Mouse (Mus musculus) MEL (cell line): ENCODE data around the gene Gtdc1. TPM values are rescaled to one million over a fixed set of nuclear protein-coding genes. Genes with fewer than 3 reads are reported as not detected.

ENCODE experiments used
- DNase-seq: peaks from one replicate; pipeline ENCODE4 v3.0.0; 2011; ENCODE audit warnings: low read depth, low spot score
- H3K27ac ChIP-seq: 2 replicates; pipeline ENCODE4 v1.5.1; 2012; ENCODE audit warnings: low read depth, mild to moderate bottlenecking, control low read depth, low read length, moderate library complexity; ENCODE audit not compliant: control insufficient read depth
- H3K27me3 ChIP-seq, 2 experiments: fragments of 150-350 bp in 1 of 2; sonication (generic) in 1 of 2; 2 replicates each; pipeline ENCODE4 v1.6.1; 2012; ENCODE audit warnings: low read length in 2 of 2, mild to moderate bottlenecking in 2 of 2, improper control_type of control experiment in 1 of 2, moderate library complexity in 1 of 2; ENCODE audit not compliant: insufficient read depth in 2 of 2, control insufficient read depth in 1 of 2
- H3K36me3 ChIP-seq, 2 experiments: 2 replicates each; pipeline ENCODE4 v1.6.1; 2012 to 2014; ENCODE audit warnings: low read length in 2 of 2, improper control_type of control experiment in 1 of 2, inconsistent platforms in 1 of 2, mild to moderate bottlenecking in 1 of 2; ENCODE audit not compliant: insufficient read depth in 2 of 2, control insufficient read depth in 1 of 2
- H3K4me1 ChIP-seq, 2 experiments: fragments of 150-350 bp in 1 of 2; sonication (generic) in 1 of 2; 2 replicates each; pipeline ENCODE4 v1.6.1; 2012; ENCODE audit warnings: low read length in 2 of 2, improper control_type of control experiment in 1 of 2, mild to moderate bottlenecking in 1 of 2; ENCODE audit not compliant: insufficient read depth in 2 of 2, control insufficient read depth in 1 of 2
- H3K4me3 ChIP-seq, 2 experiments: fragments of 150-350 bp in 1 of 2; sonication (generic) in 1 of 2; 2 replicates each; pipeline ENCODE4 v1.5.1; 2012; ENCODE audit warnings: low read depth in 2 of 2, low read length in 2 of 2, mild to moderate bottlenecking in 2 of 2, moderate library complexity in 2 of 2, control low read depth in 1 of 2, improper control_type of control experiment in 1 of 2; ENCODE audit not compliant: control insufficient read depth in 1 of 2, insufficient read depth in 1 of 2
- H3K79me2 ChIP-seq: 2 replicates; pipeline ENCODE4 v1.6.1; 2012; ENCODE audit warnings: mild to moderate bottlenecking, low read length, moderate library complexity; ENCODE audit not compliant: control insufficient read depth, poor library complexity, insufficient read depth
- H3K9ac ChIP-seq: 2 replicates; pipeline ENCODE4 v1.6.1; 2012; ENCODE audit warnings: low read depth, mild to moderate bottlenecking, control low read depth, low read length, moderate library complexity; ENCODE audit not compliant: control insufficient read depth, poor library complexity, severe bottlenecking
- H3K9me3 ChIP-seq: fragments of 150-350 bp; sonication (generic); replicated peaks from 2 replicates; pipeline ENCODE4 v1.6.1; 2012; ENCODE audit warnings: mild to moderate bottlenecking, low read length, improper control_type of control experiment, moderate library complexity; ENCODE audit not compliant: insufficient read depth
- BHLHE40 ChIP-seq: IDR thresholded peaks from 2 replicates; pipeline ENCODE4 v1.6.1; 2012; ENCODE audit warnings: low read depth, mild to moderate bottlenecking, inconsistent platforms, low read length, improper control_type of control experiment, borderline replicate concordance
- CHD1 ChIP-seq: IDR thresholded peaks from 2 replicates; pipeline ENCODE4 v1.6.1; 2012; ENCODE audit warnings: low read depth, mild to moderate bottlenecking, inconsistent platforms, low read length, improper control_type of control experiment
- CHD2 ChIP-seq: IDR thresholded peaks from 2 replicates; pipeline ENCODE4 v1.6.1; 2011; ENCODE audit warnings: low read length, improper control_type of control experiment
- E2F4 ChIP-seq: IDR thresholded peaks from 2 replicates; pipeline ENCODE4 v1.6.1; 2011; ENCODE audit warnings: low read depth, low read length, improper control_type of control experiment, borderline replicate concordance
- ELF1 ChIP-seq: IDR thresholded peaks from 2 replicates; pipeline ENCODE4 v1.6.1; 2014; ENCODE audit warnings: low read depth, mild to moderate bottlenecking, inconsistent platforms, low read length, improper control_type of control experiment, moderate library complexity
- EP300 ChIP-seq, 2 experiments: IDR thresholded peaks; 2 replicates each; pipeline ENCODE4 v1.6.1; 2011; ENCODE audit warnings: improper control_type of control experiment in 2 of 2, low read length in 2 of 2, low read depth in 1 of 2, mild to moderate bottlenecking in 1 of 2
- ETS1 ChIP-seq: IDR thresholded peaks from 2 replicates; pipeline ENCODE4 v1.6.1; 2012; ENCODE audit warnings: low read depth, mild to moderate bottlenecking, inconsistent platforms, low read length, improper control_type of control experiment, moderate library complexity
- GABPA ChIP-seq: IDR thresholded peaks from 2 replicates; pipeline ENCODE4 v1.6.1; 2012; ENCODE audit warnings: low read depth, mild to moderate bottlenecking, inconsistent platforms, low read length, improper control_type of control experiment, moderate library complexity
- GATA1 ChIP-seq: IDR thresholded peaks from 2 replicates; pipeline ENCODE4 v1.6.1; 2011; ENCODE audit warnings: low read depth, low read length, improper control_type of control experiment
- HCFC1 ChIP-seq: IDR thresholded peaks from 2 replicates; pipeline ENCODE4 v1.6.1; 2012; ENCODE audit warnings: low read depth, mild to moderate bottlenecking, inconsistent platforms, low read length, improper control_type of control experiment, moderate library complexity
- JUND ChIP-seq: IDR thresholded peaks from 2 replicates; pipeline ENCODE4 v1.6.1; 2011; ENCODE audit warnings: low read depth, mild to moderate bottlenecking, improper control_type of control experiment, low read length
- KAT2A ChIP-seq: conservative IDR thresholded peaks from 2 replicates; pipeline ENCODE4 v1.6.1; 2012; ENCODE audit warnings: low read depth, low read length, improper control_type of control experiment, inconsistent platforms
- MAFK ChIP-seq: IDR thresholded peaks from 2 replicates; pipeline ENCODE4 v1.6.1; 2011; ENCODE audit warnings: low read depth, mild to moderate bottlenecking, low read length, improper control_type of control experiment, borderline replicate concordance
- MAX ChIP-seq: IDR thresholded peaks from 2 replicates; pipeline ENCODE4 v1.6.1; 2011; ENCODE audit warnings: low read length, improper control_type of control experiment
- MAZ ChIP-seq: IDR thresholded peaks from 2 replicates; pipeline ENCODE4 v1.6.1; 2012; ENCODE audit warnings: low read depth, mild to moderate bottlenecking, inconsistent platforms, low read length, improper control_type of control experiment
- MEF2A ChIP-seq: IDR thresholded peaks from 2 replicates; pipeline ENCODE4 v1.6.1; 2014; ENCODE audit warnings: low read depth, mild to moderate bottlenecking, inconsistent platforms, low read length, improper control_type of control experiment; ENCODE audit not compliant: poor library complexity, insufficient replicate concordance, severe bottlenecking; ENCODE audit errors: extremely low read depth
- MXI1 ChIP-seq: IDR thresholded peaks from 2 replicates; pipeline ENCODE4 v1.6.1; 2011; ENCODE audit warnings: mild to moderate bottlenecking, low read depth, low read length, improper control_type of control experiment
- MYB ChIP-seq: IDR thresholded peaks from 2 replicates; pipeline ENCODE4 v1.6.1; 2011; ENCODE audit warnings: mild to moderate bottlenecking, low read depth, low read length, improper control_type of control experiment
- MYC ChIP-seq: IDR thresholded peaks from 2 replicates; pipeline ENCODE4 v1.6.1; 2011; ENCODE audit warnings: low read depth, mild to moderate bottlenecking, low read length, improper control_type of control experiment, moderate library complexity
- NELFE ChIP-seq: IDR thresholded peaks from 2 replicates; pipeline ENCODE4 v1.6.1; 2011; ENCODE audit warnings: low read depth, low read length, improper control_type of control experiment
- NRF1 ChIP-seq: IDR thresholded peaks from 2 replicates; pipeline ENCODE4 v1.6.1; 2014; ENCODE audit warnings: low read depth, mild to moderate bottlenecking, inconsistent platforms, low read length, improper control_type of control experiment, moderate library complexity; ENCODE audit not compliant: poor library complexity, insufficient read depth, severe bottlenecking
- POLR2A ChIP-seq, 2 experiments: IDR thresholded peaks; 2 replicates each; pipeline ENCODE4 v1.6.1; 2011 to 2012; ENCODE audit warnings: low read length in 2 of 2, mild to moderate bottlenecking in 2 of 2, control low read depth in 1 of 2, improper control_type of control experiment in 1 of 2, low read depth in 1 of 2, moderate library complexity in 1 of 2; ENCODE audit not compliant: control insufficient read depth in 1 of 2, insufficient read depth in 1 of 2, poor library complexity in 1 of 2
- POLR2AphosphoS2 ChIP-seq: IDR thresholded peaks from 2 replicates; pipeline ENCODE4 v1.6.1; 2011; ENCODE audit warnings: low read length, improper control_type of control experiment
- POLR2AphosphoS5 ChIP-seq: IDR thresholded peaks from 2 replicates; pipeline ENCODE4 v1.6.1; 2012; ENCODE audit warnings: low read depth, borderline replicate concordance, mild to moderate bottlenecking, inconsistent platforms, low read length, moderate library complexity, mixed read lengths
- RAD21 ChIP-seq: IDR thresholded peaks from 2 replicates; pipeline ENCODE4 v1.6.1; 2011; ENCODE audit warnings: mild to moderate bottlenecking, low read depth, low read length, improper control_type of control experiment
- RCOR1 ChIP-seq: IDR thresholded peaks from 2 replicates; pipeline ENCODE4 v1.6.1; 2012; ENCODE audit warnings: low read depth, mild to moderate bottlenecking, inconsistent platforms, low read length, improper control_type of control experiment
- SIN3A ChIP-seq: IDR thresholded peaks from 2 replicates; pipeline ENCODE4 v1.6.1; 2012; ENCODE audit warnings: low read length, improper control_type of control experiment, inconsistent platforms
- SMC3 ChIP-seq: IDR thresholded peaks from 2 replicates; pipeline ENCODE4 v1.6.1; 2011; ENCODE audit warnings: low read depth, low read length, improper control_type of control experiment
- TAL1 ChIP-seq: IDR thresholded peaks from 2 replicates; pipeline ENCODE4 v1.6.1; 2012; ENCODE audit warnings: mild to moderate bottlenecking, inconsistent platforms, low read length, moderate library complexity, mixed read lengths
- TBP ChIP-seq: IDR thresholded peaks from 2 replicates; pipeline ENCODE4 v1.8.0; 2011; ENCODE audit warnings: low read depth, low read length, improper control_type of control experiment
- TCF12 ChIP-seq: IDR thresholded peaks from 2 replicates; pipeline ENCODE4 v1.6.1; 2014; ENCODE audit warnings: low read depth, mild to moderate bottlenecking, inconsistent platforms, low read length, improper control_type of control experiment, moderate library complexity
- UBTF ChIP-seq: IDR thresholded peaks from 2 replicates; pipeline ENCODE4 v1.6.1; 2012; ENCODE audit warnings: low read depth, mild to moderate bottlenecking, inconsistent platforms, low read length, improper control_type of control experiment, moderate library complexity, borderline replicate concordance; ENCODE audit not compliant: insufficient read depth
- USF1 ChIP-seq: IDR thresholded peaks from 2 replicates; pipeline ENCODE4 v1.6.1; 2014; ENCODE audit warnings: low read depth, mild to moderate bottlenecking, inconsistent platforms, low read length, improper control_type of control experiment, moderate library complexity
- USF2 ChIP-seq, 2 experiments: IDR thresholded peaks; 2 replicates each; pipeline ENCODE4 v1.6.1; 2011 to 2012; ENCODE audit warnings: improper control_type of control experiment in 2 of 2, low read length in 2 of 2, borderline replicate concordance in 1 of 2, inconsistent platforms in 1 of 2, low read depth in 1 of 2, mild to moderate bottlenecking in 1 of 2; ENCODE audit not compliant: insufficient read depth in 1 of 2
- ZC3H11A ChIP-seq: IDR thresholded peaks from 2 replicates; pipeline ENCODE4 v1.6.1; 2012; ENCODE audit warnings: low read depth, mild to moderate bottlenecking, inconsistent platforms, low read length, improper control_type of control experiment
- ZKSCAN1 ChIP-seq: IDR thresholded peaks from 2 replicates; pipeline ENCODE4 v1.6.1; 2012; ENCODE audit warnings: low read depth, mild to moderate bottlenecking, inconsistent platforms, low read length, improper control_type of control experiment, moderate library complexity
- ZMIZ1 ChIP-seq: IDR thresholded peaks from 2 replicates; pipeline ENCODE4 v1.6.1; 2012; ENCODE audit warnings: low read depth, mild to moderate bottlenecking, inconsistent platforms, low read length, improper control_type of control experiment, moderate library complexity
- ZNF384 ChIP-seq: IDR thresholded peaks from 2 replicates; pipeline ENCODE4 v1.6.1; 2012; ENCODE audit warnings: low read depth, mild to moderate bottlenecking, inconsistent platforms, low read length, improper control_type of control experiment
- polyA plus RNA-seq, 2 experiments: library from polyadenylated mRNA; stranded (reverse) in 1 of 2; unstranded in 1 of 2; fragments of >175 nt in 1 of 2; fragments of >200 nt in 1 of 2; gene quantifications; 2 replicates each; pipeline versions ENCODE4 v1.2.1 to v1.2.4; 2012; ENCODE audit warnings: low replicate concordance in 2 of 2, low read depth in 1 of 2; ENCODE audit not compliant: insufficient read length in 2 of 2, insufficient read depth in 1 of 2, missing spikeins in 1 of 2
- total RNA-seq: library from RNA; depleted of rRNA; stranded (reverse); fragments of 300-350 nt; gene quantifications from 2 replicates; pipeline ENCODE4 v1.2.3, GENCODE M21; 2012

Gtdc1 gene
- total and polyA plus RNA-seq, 3 experiments: 7.2 to 14.3 TPM; not detected in 1

DNA sequence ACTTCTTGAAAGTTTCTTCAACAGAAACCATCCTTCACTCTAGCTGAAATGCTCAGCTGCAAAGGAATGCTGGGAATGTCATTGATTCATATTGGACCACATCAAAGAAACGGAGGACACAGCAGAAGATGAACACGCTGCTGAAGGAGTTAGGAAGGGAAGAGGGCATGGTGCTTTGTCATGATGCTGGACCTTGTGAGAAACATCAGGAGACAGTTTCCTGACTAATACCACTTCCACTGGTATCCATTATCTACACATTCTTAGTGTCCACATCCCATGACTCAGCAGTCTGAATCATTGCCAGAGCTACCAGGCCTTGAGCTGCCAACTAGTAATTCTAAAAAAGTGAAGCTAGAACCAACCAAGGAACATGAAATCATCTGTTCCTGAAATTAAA lies 41.8 kb upstream of the Gtdc1 start:
- Histone ChIP-seq H3K9me3 (no peaks in the 10 kb centered on the region), H3K27ac (peak overlapping the region; percentile 85), H3K9ac (peak overlapping the region; percentile 24; the same call in 1 of the 2 replicates), H3K27me3 (no peaks in the 10 kb centered on the region), H3K79me2 (no peaks in the 10 kb centered on the region), H3K4me3 (no peak overlapping the region), H3K4me1 (peaks cover 35 to 40% of the 10 kb centered on the region in 2 experiments), H3K36me3 (peaks cover 0 to 55% of the 10 kb centered on the region in 2 experiments; a peak in 2 of 4 replicates)
- DNase-seq: peak; percentile 84
- TF ChIP-seq POLR2AphosphoS5 (no peak), TAL1 (peak; percentile 25), GATA1 (peak; percentile 65), TBP (no peak), UBTF (no peak), MAZ (no peak), MYB (no peak), EP300 (IDR thresholded peaks at IDR 0.05; ENCODE audit: low read depth in 1 of 2, low read length in 2 of 2) (peak; percentile 81 to 91), NELFE (no peak), MXI1 (no peak), MYC (no peak), SMC3 (no peak), TCF12 (no peak; the same call in 1 of the 2 replicates), ZC3H11A (no peak), POLR2A (IDR thresholded peaks at IDR 0.05; ENCODE audit: control insufficient read depth in 1 of 2, insufficient read depth in 1 of 2, low read depth in 1 of 2, low read length in 2 of 2, poor library complexity in 1 of 2) (no peak), MAX (no peak), HCFC1 (no peak), USF1 (no peak), JUND (peak; percentile 68; the same call in 1 of the 2 replicates), E2F4 (no peak), GABPA (peak; percentile 74; the same call in 1 of the 2 replicates), ZKSCAN1 (no peak), NRF1 (no peak), POLR2AphosphoS2 (no peak), ZMIZ1 (no peak), ZNF384 (no peak), BHLHE40 (no peak), MEF2A (no peak), KAT2A (no peak), ELF1 (no peak), ETS1 (peak; percentile 74), RCOR1 (no peak), MAFK (peak; percentile 55; the same call in 1 of the 2 replicates), USF2 (IDR thresholded peaks at IDR 0.05; ENCODE audit: borderline replicate concordance in 1 of 2, insufficient read depth in 1 of 2, low read depth in 1 of 2, low read length in 2 of 2) (no peak), SIN3A (peak; percentile 26; the same call in 1 of the 2 replicates), RAD21 (no peak), CHD1 (no peak), CHD2 (no peak)
